ENCODE assay signal across 25 mouse cellular contexts in the genomic region with DNA sequence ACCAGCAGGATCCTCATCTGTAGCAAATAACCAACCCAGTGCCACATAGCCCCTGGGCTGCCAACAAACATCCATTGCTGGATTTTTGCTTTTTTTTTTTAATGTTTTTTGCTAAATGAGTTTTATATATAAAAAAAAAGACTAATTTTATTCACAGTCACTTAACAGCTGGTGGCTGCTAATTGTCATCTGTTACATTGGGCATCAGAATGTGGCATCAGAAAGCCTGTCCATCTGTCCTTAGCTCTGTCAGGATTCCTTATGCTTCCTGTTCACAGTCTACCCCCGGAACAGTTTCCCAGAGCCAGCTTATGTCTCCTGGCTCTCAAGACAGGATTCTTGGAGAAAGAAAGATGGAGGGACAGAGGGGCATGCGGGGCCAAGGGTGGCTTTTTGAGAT.
DNase-seq lines count a peak whose midpoint lies in the region; TF ChIP-seq lines count a peak whose summit lies in the region.
"Had no signal": no experiment of that assay in that cellular context is flagged by ENCODE, and none has a peak within 500 bp of the region (broad histone marks: within the 10 kb centered on the region; RNA-seq: fewer than 3 reads in every experiment).

No protein-coding gene starts in this region.

- H3K27ac ChIP-seq in cerebellum, adult 2 months (ENCODE audit: insufficient read depth, low read length) = no peak overlapping the region
- no peak overlapping the region for H3K27ac ChIP-seq in left cerebral cortex, adult 2 months
- H3K27ac ChIP-seq: embryonic facial prominence, embryonic 12.5 days; embryonic facial prominence, embryonic 15.5 days; forebrain, embryonic 12.5 days; heart, embryonic 15.5 days; hindbrain, embryonic 10.5 days; hindbrain, embryonic 13.5 days; hindbrain, postnatal 0 days had no signal

- no peaks in the 10 kb centered on the region for H3K27me3 ChIP-seq in cerebellum, adult 2 months (ENCODE audit: control insufficient read depth, insufficient read depth, low read length)
- H3K27me3 ChIP-seq: embryonic facial prominence, embryonic 12.5 days; embryonic facial prominence, embryonic 15.5 days; forebrain, embryonic 12.5 days; heart, embryonic 12.5 days; heart, embryonic 15.5 days; hindbrain, embryonic 13.5 days had no signal

- no peak for TF ChIP-seq POLR2A in cerebellum, adult 2 months (IDR thresholded peaks at IDR 0.05; ENCODE audit: borderline replicate concordance, insufficient read depth, low read length)

- intact Hi-C loops in left cerebral cortex, adult 2 months (cut with DNase I) = no loop called here

- WGBS in cerebellum, adult 2 months = 25% methylated on average over 2 of the region's 2 CpGs

- H3K4me3 ChIP-seq in cerebellum, adult 2 months (replicated peaks; ENCODE audit: insufficient read depth, low read depth, low read length) = no peak overlapping the region
- H3K4me3 ChIP-seq in left cerebral cortex, adult 2 months = no peak overlapping the region
- H3K4me3 ChIP-seq: embryonic facial prominence, embryonic 12.5 days; embryonic facial prominence, embryonic 15.5 days; forebrain, embryonic 12.5 days; heart, embryonic 12.5 days; heart, embryonic 15.5 days; hindbrain, embryonic 10.5 days; hindbrain, embryonic 13.5 days had no signal

- H3K4me1 ChIP-seq in cerebellum, adult 2 months (ENCODE audit: control insufficient read depth, insufficient read depth, low read length) = no peaks in the 10 kb centered on the region
- H3K4me1 ChIP-seq: embryonic facial prominence, embryonic 12.5 days; forebrain, embryonic 12.5 days; heart, embryonic 12.5 days; heart, embryonic 15.5 days; hindbrain, embryonic 10.5 days; hindbrain, embryonic 13.5 days had no signal

- peak; percentile 26 for DNase-seq in layer of hippocampus, adult 11-12 months (ENCODE audit: low spot score)
- no peak for DNase-seq in layer of hippocampus, postnatal 25 days (ENCODE audit: extremely low spot score in 1 of 2, low spot score in 1 of 2)
- DNase-seq in layer of hippocampus, adult 18-20 months (ENCODE audit: low spot score in 2 of 2) = peak; percentile 19 to 50
- peak; percentile 38 for DNase-seq in layer of hippocampus, adult 9-10 months (ENCODE audit: low spot score)
- peak; percentile 9 to 68 for DNase-seq in layer of hippocampus, postnatal 14 days (ENCODE audit: low spot score in 2 of 2)
- DNase-seq in spleen, adult 18-20 months = no peak
- no peak for DNase-seq in cerebellum, adult 2 months
- no peak for DNase-seq in left cerebral cortex, adult 2 months (ENCODE audit: extremely low spot score in 1 of 2, low spot score in 2 of 2)
- DNase-seq: adrenal gland, adult 2 months; adrenal gland, postnatal 14 days; cerebellum, adult 18-20 months; cerebellum, adult 9-11 months; cerebellum, postnatal 25 days; gastrocnemius, postnatal 25 days; heart, adult 18-20 months; heart, postnatal 10 days; heart, postnatal 36 days had no signal

- no peak for TF ChIP-seq CTCF in cerebellum, adult 2 months (IDR thresholded peaks at IDR 0.05; ENCODE audit: borderline replicate concordance, insufficient read depth, low read depth, low read length)
- no peak for TF ChIP-seq CTCF in left cerebral cortex, adult 2 months (IDR thresholded peaks at IDR 0.05)

Comparison
In these comparisons a context has a peak if more than half of its experiments do, and no peak if none do; other contexts are left out.
1. DNase-seq: peak in layer of hippocampus, adult 11-12 months (single experiment), layer of hippocampus, adult 18-20 months (2 of 2), layer of hippocampus, adult 9-10 months (single experiment) and layer of hippocampus, postnatal 14 days (2 of 2); none in layer of hippocampus, postnatal 25 days (0 of 2), spleen, adult 18-20 months (0 of 2), cerebellum, adult 2 months (0 of 2) and left cerebral cortex, adult 2 months (0 of 2).